Mouse (Mus musculus) erythroblast, embryonic 14.5 days (primary cell): Measurements from ENCODE around the gene Ppp1ca. TPM values are rescaled to one million over a fixed set of nuclear protein-coding genes. Genes with fewer than 3 reads are reported as not detected.

Source experiments
- H3K27me3 ChIP-seq: 2 replicates; pipeline ENCODE4 v1.6.1; 2012; ENCODE audit warnings: inconsistent platforms; ENCODE audit not compliant: control insufficient read depth
- H3K36me3 ChIP-seq: 2 replicates; pipeline ENCODE4 v1.6.1; 2012; ENCODE audit warnings: mild to moderate bottlenecking, inconsistent platforms; ENCODE audit not compliant: control insufficient read depth
- H3K4me1 ChIP-seq: 2 replicates; pipeline ENCODE4 v1.6.1; 2012; ENCODE audit warnings: inconsistent platforms; ENCODE audit not compliant: control insufficient read depth
- H3K4me3 ChIP-seq: replicated peaks from 2 replicates; pipeline ENCODE3; 2012; ENCODE audit warnings: moderate library complexity, mild to moderate bottlenecking, inconsistent platforms
- H3K9me3 ChIP-seq: 2 replicates; pipeline ENCODE4 v1.6.1; 2012; ENCODE audit warnings: low read length, inconsistent platforms, mixed read lengths; ENCODE audit not compliant: control insufficient read depth
- GATA1 ChIP-seq: IDR thresholded peaks from 2 replicates; pipeline ENCODE4 v1.6.1; 2012; ENCODE audit warnings: low read length, inconsistent platforms, mixed read lengths
- TAL1 ChIP-seq: IDR thresholded peaks from 3 replicates; pipeline ENCODE4 v1.6.1; 2012; ENCODE audit warnings: low read length, inconsistent platforms, mixed read lengths
- polyA plus RNA-seq: library from polyadenylated mRNA; stranded (reverse); fragments of >175 nt; gene quantifications from 2 replicates; pipeline ENCODE4 v1.2.3, GENCODE M21; 2012

The Ppp1ca gene
- polyA plus RNA-seq, 1 experiment: 42.7 TPM

- H3K27me3 ChIP-seq: peaks cover 85% of the 10 kb centered on the region
- no peaks in the 10 kb centered on the region for H3K36me3 ChIP-seq
- peaks cover 29% of the 10 kb centered on the region for H3K4me1 ChIP-seq
- no peaks in the 10 kb centered on the region; the same call in 1 of the 2 replicates for H3K9me3 ChIP-seq
- TF ChIP-seq GATA1 (no peak), TAL1 (no peak)
- H3K4me3 ChIP-seq: no peak overlapping the region
Measured at GRCm38 (mm10) chr19:4220957-4221743, 29.3 kb downstream of the Ppp1ca start.

- Histone ChIP-seq H3K27me3 (peaks cover 83% of the 10 kb centered on the region), H3K4me3 (no peak overlapping the region)
Measured at GRCm38 (mm10) chr19:4222165-4222564, 30.3 kb downstream of the Ppp1ca start.

GRCm38 (mm10) chr19:4226779-4227178 lies 34.9 kb downstream of the Ppp1ca start:
- no peaks in the 10 kb centered on the region for H3K9me3 ChIP-seq
- no peaks in the 10 kb centered on the region for H3K36me3 ChIP-seq
- peaks cover 42% of the 10 kb centered on the region for H3K4me1 ChIP-seq
- no peak overlapping the region for H3K4me3 ChIP-seq
- no peak for TF ChIP-seq GATA1
- peaks cover 50% of the 10 kb centered on the region for H3K27me3 ChIP-seq

More at GRCm38 (mm10) chr19:4222165-4222564, 30.3 kb downstream of the Ppp1ca start:
- Histone ChIP-seq H3K4me1 (peaks cover 29% of the 10 kb centered on the region), H3K36me3 (no peaks in the 10 kb centered on the region), H3K9me3 (no peaks in the 10 kb centered on the region)
- TF ChIP-seq GATA1 (no peak), TAL1 (no peak)

GRCm38 (mm10) chr19:4227446-4227845 lies 35.6 kb downstream of the Ppp1ca start:
- Histone ChIP-seq H3K36me3 (no peaks in the 10 kb centered on the region), H3K4me3 (no peak overlapping the region), H3K9me3 (no peaks in the 10 kb centered on the region), H3K27me3 (peaks cover 44% of the 10 kb centered on the region), H3K4me1 (peaks cover 45% of the 10 kb centered on the region)
- TF ChIP-seq GATA1: no peak
- TF ChIP-seq TAL1: no peak

GRCm38 (mm10) chr19:4227894-4228678 lies 36.2 kb downstream of the Ppp1ca start:
- no peak overlapping the region for H3K4me3 ChIP-seq
- no peaks in the 10 kb centered on the region for H3K9me3 ChIP-seq
- peaks cover 45% of the 10 kb centered on the region for H3K4me1 ChIP-seq

GRCm38 (mm10) chr19:4228891-4229290 lies 37.0 kb downstream of the Ppp1ca start:
- Histone ChIP-seq H3K27me3 (peaks cover 33% of the 10 kb centered on the region), H3K4me1 (peaks cover 43% of the 10 kb centered on the region), H3K9me3 (no peaks in the 10 kb centered on the region), H3K36me3 (no peaks in the 10 kb centered on the region), H3K4me3 (no peak overlapping the region)
- no peak for TF ChIP-seq TAL1
- no peak for TF ChIP-seq GATA1

More at GRCm38 (mm10) chr19:4227894-4228678, 36.2 kb downstream of the Ppp1ca start:
- no peaks in the 10 kb centered on the region for H3K36me3 ChIP-seq
- H3K27me3 ChIP-seq: peaks cover 37% of the 10 kb centered on the region
- no peak for TF ChIP-seq GATA1
- no peak for TF ChIP-seq TAL1

- no peaks in the 10 kb centered on the region for H3K36me3 ChIP-seq
- TF ChIP-seq TAL1 (no peak), GATA1 (no peak)
- H3K4me1 ChIP-seq: peaks cover 43% of the 10 kb centered on the region
- H3K27me3 ChIP-seq: peaks cover 32% of the 10 kb centered on the region
- H3K4me3 ChIP-seq: no peak overlapping the region
- no peaks in the 10 kb centered on the region for H3K9me3 ChIP-seq
Measured at GRCm38 (mm10) chr19:4229451-4230076, 37.7 kb downstream of the Ppp1ca start.

- H3K27me3 ChIP-seq: peaks cover 28% of the 10 kb centered on the region
- H3K4me1 ChIP-seq: peaks cover 43% of the 10 kb centered on the region
- TF ChIP-seq GATA1 (no peak), TAL1 (no peak)
- no peaks in the 10 kb centered on the region for H3K9me3 ChIP-seq
- H3K4me3 ChIP-seq: no peak overlapping the region
- no peaks in the 10 kb centered on the region for H3K36me3 ChIP-seq
Measured at GRCm38 (mm10) chr19:4230415-4230814, 38.5 kb downstream of the Ppp1ca start.

GRCm38 (mm10) chr19:4231253-4232185 lies 39.7 kb downstream of the Ppp1ca start, which contains the start of gene Pold4:
TSS of gene Pold4 (plus strand) at chr19:4231899.
- H3K36me3 ChIP-seq: no peaks in the 10 kb centered on the region
- H3K9me3 ChIP-seq: no peaks in the 10 kb centered on the region
- peak within 1 kb of the TSS; percentile 80 for H3K4me3 ChIP-seq
- peaks cover 22% of the 10 kb centered on the region for H3K27me3 ChIP-seq
- TF ChIP-seq GATA1 (no peak), TAL1 (no peak)
- H3K4me1 ChIP-seq: peaks cover 43% of the 10 kb centered on the region
